Mouse (Mus musculus) MEL (cell line): Measurements from ENCODE around the gene Vdac2. TPM values are rescaled to one million over a fixed set of nuclear protein-coding genes. Genes with fewer than 3 reads are reported as not detected.
A peak's percentile ranks its signal among the peaks of the same experiment; 100 is the strongest.

Experiments
- DNase-seq: peaks from one replicate; pipeline ENCODE4 v3.0.0; 2011; ENCODE audit warnings: low read depth, low spot score
- H3K27ac ChIP-seq: 2 replicates; pipeline ENCODE4 v1.5.1; 2012; ENCODE audit warnings: low read depth, mild to moderate bottlenecking, control low read depth, low read length, moderate library complexity; ENCODE audit not compliant: control insufficient read depth
- H3K27me3 ChIP-seq, 2 experiments: fragments of 150-350 bp in 1 of 2; sonication (generic) in 1 of 2; 2 replicates each; pipeline ENCODE4 v1.6.1; 2012; ENCODE audit warnings: low read length in 2 of 2, mild to moderate bottlenecking in 2 of 2, improper control_type of control experiment in 1 of 2, moderate library complexity in 1 of 2; ENCODE audit not compliant: insufficient read depth in 2 of 2, control insufficient read depth in 1 of 2
- H3K36me3 ChIP-seq, 2 experiments: 2 replicates each; pipeline ENCODE4 v1.6.1; 2012 to 2014; ENCODE audit warnings: low read length in 2 of 2, improper control_type of control experiment in 1 of 2, inconsistent platforms in 1 of 2, mild to moderate bottlenecking in 1 of 2; ENCODE audit not compliant: insufficient read depth in 2 of 2, control insufficient read depth in 1 of 2
- H3K4me1 ChIP-seq, 2 experiments: fragments of 150-350 bp in 1 of 2; sonication (generic) in 1 of 2; 2 replicates each; pipeline ENCODE4 v1.6.1; 2012; ENCODE audit warnings: low read length in 2 of 2, improper control_type of control experiment in 1 of 2, mild to moderate bottlenecking in 1 of 2; ENCODE audit not compliant: insufficient read depth in 2 of 2, control insufficient read depth in 1 of 2
- H3K4me3 ChIP-seq, 2 experiments: fragments of 150-350 bp in 1 of 2; sonication (generic) in 1 of 2; 2 replicates each; pipeline ENCODE4 v1.5.1; 2012; ENCODE audit warnings: low read depth in 2 of 2, low read length in 2 of 2, mild to moderate bottlenecking in 2 of 2, moderate library complexity in 2 of 2, control low read depth in 1 of 2, improper control_type of control experiment in 1 of 2; ENCODE audit not compliant: control insufficient read depth in 1 of 2, insufficient read depth in 1 of 2
- H3K79me2 ChIP-seq: 2 replicates; pipeline ENCODE4 v1.6.1; 2012; ENCODE audit warnings: mild to moderate bottlenecking, low read length, moderate library complexity; ENCODE audit not compliant: control insufficient read depth, poor library complexity, insufficient read depth
- H3K9ac ChIP-seq: 2 replicates; pipeline ENCODE4 v1.6.1; 2012; ENCODE audit warnings: low read depth, mild to moderate bottlenecking, control low read depth, low read length, moderate library complexity; ENCODE audit not compliant: control insufficient read depth, poor library complexity, severe bottlenecking
- H3K9me3 ChIP-seq: fragments of 150-350 bp; sonication (generic); replicated peaks from 2 replicates; pipeline ENCODE4 v1.6.1; 2012; ENCODE audit warnings: mild to moderate bottlenecking, low read length, improper control_type of control experiment, moderate library complexity; ENCODE audit not compliant: insufficient read depth
- CHD1 ChIP-seq: IDR thresholded peaks from 2 replicates; pipeline ENCODE4 v1.6.1; 2012; ENCODE audit warnings: low read depth, mild to moderate bottlenecking, inconsistent platforms, low read length, improper control_type of control experiment
- CTCF ChIP-seq, 3 experiments: IDR thresholded peaks in 2 of 3; conservative IDR thresholded peaks in 1 of 3; 2 replicates each; pipeline ENCODE4 v1.5.1; 2011 to 2012; ENCODE audit warnings: low read length in 3 of 3, low read depth in 2 of 3, mild to moderate bottlenecking in 2 of 3, improper control_type of control experiment in 1 of 3, inconsistent platforms in 1 of 3, mixed read lengths in 1 of 3, moderate library complexity in 1 of 3; ENCODE audit not compliant: control insufficient read depth in 1 of 3, insufficient read depth in 1 of 3, poor library complexity in 1 of 3, severe bottlenecking in 1 of 3
- E2F4 ChIP-seq: IDR thresholded peaks from 2 replicates; pipeline ENCODE4 v1.6.1; 2011; ENCODE audit warnings: low read depth, low read length, improper control_type of control experiment, borderline replicate concordance
- ELF1 ChIP-seq: IDR thresholded peaks from 2 replicates; pipeline ENCODE4 v1.6.1; 2014; ENCODE audit warnings: low read depth, mild to moderate bottlenecking, inconsistent platforms, low read length, improper control_type of control experiment, moderate library complexity
- ETS1 ChIP-seq: IDR thresholded peaks from 2 replicates; pipeline ENCODE4 v1.6.1; 2012; ENCODE audit warnings: low read depth, mild to moderate bottlenecking, inconsistent platforms, low read length, improper control_type of control experiment, moderate library complexity
- GATA1 ChIP-seq: IDR thresholded peaks from 2 replicates; pipeline ENCODE4 v1.6.1; 2011; ENCODE audit warnings: low read depth, low read length, improper control_type of control experiment
- HCFC1 ChIP-seq: IDR thresholded peaks from 2 replicates; pipeline ENCODE4 v1.6.1; 2012; ENCODE audit warnings: low read depth, mild to moderate bottlenecking, inconsistent platforms, low read length, improper control_type of control experiment, moderate library complexity
- MAFK ChIP-seq: IDR thresholded peaks from 2 replicates; pipeline ENCODE4 v1.6.1; 2011; ENCODE audit warnings: low read depth, mild to moderate bottlenecking, low read length, improper control_type of control experiment, borderline replicate concordance
- MAX ChIP-seq: IDR thresholded peaks from 2 replicates; pipeline ENCODE4 v1.6.1; 2011; ENCODE audit warnings: low read length, improper control_type of control experiment
- MAZ ChIP-seq: IDR thresholded peaks from 2 replicates; pipeline ENCODE4 v1.6.1; 2012; ENCODE audit warnings: low read depth, mild to moderate bottlenecking, inconsistent platforms, low read length, improper control_type of control experiment
- MEF2A ChIP-seq: IDR thresholded peaks from 2 replicates; pipeline ENCODE4 v1.6.1; 2014; ENCODE audit warnings: low read depth, mild to moderate bottlenecking, inconsistent platforms, low read length, improper control_type of control experiment; ENCODE audit not compliant: poor library complexity, insufficient replicate concordance, severe bottlenecking; ENCODE audit errors: extremely low read depth
- MYC ChIP-seq: IDR thresholded peaks from 2 replicates; pipeline ENCODE4 v1.6.1; 2011; ENCODE audit warnings: low read depth, mild to moderate bottlenecking, low read length, improper control_type of control experiment, moderate library complexity
- POLR2A ChIP-seq, 2 experiments: IDR thresholded peaks; 2 replicates each; pipeline ENCODE4 v1.6.1; 2011 to 2012; ENCODE audit warnings: low read length in 2 of 2, mild to moderate bottlenecking in 2 of 2, control low read depth in 1 of 2, improper control_type of control experiment in 1 of 2, low read depth in 1 of 2, moderate library complexity in 1 of 2; ENCODE audit not compliant: control insufficient read depth in 1 of 2, insufficient read depth in 1 of 2, poor library complexity in 1 of 2
- POLR2AphosphoS2 ChIP-seq: IDR thresholded peaks from 2 replicates; pipeline ENCODE4 v1.6.1; 2011; ENCODE audit warnings: low read length, improper control_type of control experiment
- SMC3 ChIP-seq: IDR thresholded peaks from 2 replicates; pipeline ENCODE4 v1.6.1; 2011; ENCODE audit warnings: low read depth, low read length, improper control_type of control experiment
- TBP ChIP-seq: IDR thresholded peaks from 2 replicates; pipeline ENCODE4 v1.8.0; 2011; ENCODE audit warnings: low read depth, low read length, improper control_type of control experiment
- TCF12 ChIP-seq: IDR thresholded peaks from 2 replicates; pipeline ENCODE4 v1.6.1; 2014; ENCODE audit warnings: low read depth, mild to moderate bottlenecking, inconsistent platforms, low read length, improper control_type of control experiment, moderate library complexity
- USF2 ChIP-seq, 2 experiments: IDR thresholded peaks; 2 replicates each; pipeline ENCODE4 v1.6.1; 2011 to 2012; ENCODE audit warnings: improper control_type of control experiment in 2 of 2, low read length in 2 of 2, borderline replicate concordance in 1 of 2, inconsistent platforms in 1 of 2, low read depth in 1 of 2, mild to moderate bottlenecking in 1 of 2; ENCODE audit not compliant: insufficient read depth in 1 of 2
- ZC3H11A ChIP-seq: IDR thresholded peaks from 2 replicates; pipeline ENCODE4 v1.6.1; 2012; ENCODE audit warnings: low read depth, mild to moderate bottlenecking, inconsistent platforms, low read length, improper control_type of control experiment
- ZKSCAN1 ChIP-seq: IDR thresholded peaks from 2 replicates; pipeline ENCODE4 v1.6.1; 2012; ENCODE audit warnings: low read depth, mild to moderate bottlenecking, inconsistent platforms, low read length, improper control_type of control experiment, moderate library complexity
- ZMIZ1 ChIP-seq: IDR thresholded peaks from 2 replicates; pipeline ENCODE4 v1.6.1; 2012; ENCODE audit warnings: low read depth, mild to moderate bottlenecking, inconsistent platforms, low read length, improper control_type of control experiment, moderate library complexity
- polyA plus RNA-seq, 2 experiments: library from polyadenylated mRNA; stranded (reverse) in 1 of 2; unstranded in 1 of 2; fragments of >175 nt in 1 of 2; fragments of >200 nt in 1 of 2; gene quantifications; 2 replicates each; pipeline versions ENCODE4 v1.2.1 to v1.2.4; 2012; ENCODE audit warnings: low replicate concordance in 2 of 2, low read depth in 1 of 2; ENCODE audit not compliant: insufficient read length in 2 of 2, insufficient read depth in 1 of 2, missing spikeins in 1 of 2
- total RNA-seq: library from RNA; depleted of rRNA; stranded (reverse); fragments of 300-350 nt; gene quantifications from 2 replicates; pipeline ENCODE4 v1.2.3, GENCODE M21; 2012

The Vdac2 gene
- total and polyA plus RNA-seq, 3 experiments, result 74.9 to 327 (median 247) TPM

DNA sequence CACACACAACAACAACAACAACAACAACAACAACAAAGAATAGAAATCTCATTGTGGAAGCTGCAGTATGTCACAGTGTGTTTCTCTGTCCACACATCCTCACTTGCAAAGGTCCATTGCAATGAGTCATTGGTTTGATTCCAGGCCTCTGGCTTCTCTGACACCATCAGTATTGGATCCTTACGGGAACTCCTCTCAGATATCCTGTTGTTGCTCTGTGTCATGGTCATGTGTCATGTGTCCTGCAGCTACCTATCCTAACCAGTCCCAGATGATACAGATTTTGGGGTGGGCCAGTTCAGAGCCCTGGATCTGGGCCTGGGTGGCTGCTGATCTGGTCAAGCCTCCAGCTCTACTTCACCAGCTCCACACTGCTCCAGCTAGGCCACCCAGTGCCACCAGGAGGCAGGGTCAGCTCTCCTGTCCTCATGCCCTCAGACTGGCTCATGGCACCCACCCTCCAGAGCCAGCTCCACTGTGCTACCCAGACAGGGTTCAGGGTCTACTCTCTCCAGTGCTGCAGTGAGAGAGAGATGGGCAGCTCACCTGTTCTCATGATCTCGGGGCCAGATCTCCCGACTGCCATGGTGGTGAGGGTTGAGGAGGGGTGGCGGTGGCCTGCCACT is 4.0 kb upstream of the Vdac2 start:
- DNase-seq, result no peak
- Histone ChIP-seq H3K4me3 (no peak overlapping the region), H3K36me3 (peaks cover 0 to 15% of the 10 kb centered on the region in 2 experiments; a peak in 2 of 4 replicates), H3K27me3 (no peaks in the 10 kb centered on the region), H3K27ac (no peak overlapping the region), H3K9me3 (no peaks in the 10 kb centered on the region), H3K4me1 (peaks cover 6 to 12% of the 10 kb centered on the region in 2 experiments), H3K9ac (no peak overlapping the region), H3K79me2 (no peaks in the 10 kb centered on the region)
- TF ChIP-seq SMC3, result no peak
- no peak for TF ChIP-seq POLR2AphosphoS2
- TF ChIP-seq ZKSCAN1, result no peak
- TF ChIP-seq MAFK, result no peak
- TF ChIP-seq USF2 (IDR thresholded peaks at IDR 0.05; ENCODE audit: borderline replicate concordance in 1 of 2, insufficient read depth in 1 of 2, low read depth in 1 of 2, low read length in 2 of 2), result no peak
- TF ChIP-seq MYC, result no peak
- TF ChIP-seq MAX, result no peak
- no peak for TF ChIP-seq TCF12
- TF ChIP-seq POLR2A (IDR thresholded peaks at IDR 0.05; ENCODE audit: control insufficient read depth in 1 of 2, insufficient read depth in 1 of 2, low read depth in 1 of 2, low read length in 2 of 2, poor library complexity in 1 of 2), result no peak
- no peak for TF ChIP-seq ZMIZ1
- TF ChIP-seq ZC3H11A, result no peak
- no peak for TF ChIP-seq HCFC1
- TF ChIP-seq ELF1, result no peak

DNA sequence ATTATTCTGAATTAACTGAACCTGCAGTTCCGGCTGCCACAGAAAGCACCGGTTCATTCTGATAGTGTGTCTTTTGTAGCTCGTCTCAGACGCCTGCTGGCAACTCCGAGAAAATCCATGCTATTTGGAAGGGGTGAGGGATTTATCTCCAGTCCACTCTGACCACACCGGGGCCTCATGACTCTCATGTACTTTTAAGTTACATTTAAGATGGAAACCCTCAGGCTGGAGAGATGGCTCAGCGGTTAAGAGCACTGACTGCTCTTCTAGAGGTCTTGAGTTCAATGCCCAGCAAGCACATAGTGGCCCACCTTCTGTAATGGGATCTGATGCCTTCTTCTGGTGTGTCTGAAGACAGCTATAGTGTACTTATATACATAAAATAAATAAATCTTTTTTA is 2.7 kb upstream of the Vdac2 start:
- H3K4me3 ChIP-seq, result peak overlapping the region; percentile 30 to 36; a peak in 3 of 4 replicates
- TF ChIP-seq TCF12, result no peak
- no peak for TF ChIP-seq MYC
- no peak for TF ChIP-seq E2F4
- TF ChIP-seq TBP, result peak; percentile 96
- TF ChIP-seq MAZ, result no peak
- TF ChIP-seq ETS1, result no peak
- 0 out of 2 replicates have a peak, but pooled peaks have one; percentile 25 for TF ChIP-seq MAFK
- TF ChIP-seq POLR2A (IDR thresholded peaks at IDR 0.05; ENCODE audit: control insufficient read depth in 1 of 2, insufficient read depth in 1 of 2, low read depth in 1 of 2, low read length in 2 of 2, poor library complexity in 1 of 2), result no peak
- TF ChIP-seq GATA1, result no peak
- TF ChIP-seq MEF2A, result no peak
- TF ChIP-seq CHD1, result no peak
- TF ChIP-seq CTCF (IDR thresholded peaks at IDR 0.05 in 2 of 3, conservative IDR thresholded peaks at IDR 0.05 in 1 of 3; ENCODE audit: control insufficient read depth in 1 of 3, insufficient read depth in 1 of 3, low read depth in 2 of 3, low read length in 3 of 3, poor library complexity in 1 of 3, severe bottlenecking in 1 of 3), result peak in 1 of 3 experiments; percentile 3; a peak in 1 of 6 replicates
- no peak for TF ChIP-seq ZKSCAN1
- TF ChIP-seq, all 39 proteins: peak for 3
- Histone ChIP-seq H3K9me3 (no peaks in the 10 kb centered on the region), H3K27me3 (no peaks in the 10 kb centered on the region), H3K79me2 (no peaks in the 10 kb centered on the region), H3K36me3 (peaks cover 0 to 15% of the 10 kb centered on the region in 2 experiments; a peak in 2 of 4 replicates), H3K27ac (peak overlapping the region; percentile 89), H3K4me1 (peaks cover 6 to 12% of the 10 kb centered on the region in 2 experiments), H3K9ac (peak overlapping the region; percentile 60)
- DNase-seq, result peak; percentile 69
